Mouse (Mus musculus) heart, postnatal 0 days (tissue): ENCODE data around the gene Phactr2. TPM values are rescaled to one million over a fixed set of nuclear protein-coding genes. Genes with fewer than 3 reads are reported as not detected.

Source experiments
- ATAC-seq: fragments of 200-750 bp; cut with Nextera tagmentation; 2 replicates; pipeline ENCODE4 v1.8.0; 2017; ENCODE audit warnings: low read depth, moderate number of reproducible peaks, moderate library complexity; ENCODE audit not compliant: insufficient read depth
- DNase-seq: peaks from one replicate; pipeline ENCODE4 v3.0.0-alpha.2; 2016; ENCODE audit warnings: low spot score
- H3K27ac ChIP-seq: fragments of 300-500 bp; sonication (generic); 2 replicates; pipeline ENCODE4 v1.5.1; 2014; ENCODE audit warnings: low read depth, mild to moderate bottlenecking
- H3K27me3 ChIP-seq: fragments of 300-500 bp; sonication (generic); 2 replicates; pipeline ENCODE4 v1.6.1; 2014; ENCODE audit warnings: low read length, mixed read lengths; ENCODE audit not compliant: control insufficient read depth, insufficient read depth
- H3K36me3 ChIP-seq: fragments of 300-500 bp; sonication (generic); replicated peaks from 2 replicates; pipeline ENCODE4 v1.6.1; 2014; ENCODE audit warnings: low read length, mixed read lengths; ENCODE audit not compliant: control insufficient read depth, insufficient read depth
- H3K4me1 ChIP-seq: fragments of 300-500 bp; sonication (generic); 2 replicates; pipeline ENCODE4 v1.6.1; 2014; ENCODE audit warnings: antibody characterized with exemption; ENCODE audit not compliant: control insufficient read depth, insufficient read depth
- H3K4me2 ChIP-seq: fragments of 300-500 bp; sonication (generic); 2 replicates; pipeline ENCODE4 v1.6.1; 2014; ENCODE audit warnings: low read depth, mild to moderate bottlenecking, low read length, moderate library complexity
- H3K4me3 ChIP-seq: fragments of 300-500 bp; sonication (generic); 2 replicates; pipeline ENCODE4 v1.5.1; 2014; ENCODE audit warnings: low read depth, low read length
- H3K9ac ChIP-seq: fragments of 300-500 bp; sonication (generic); replicated peaks from 2 replicates; pipeline ENCODE4 v1.6.1; 2014; ENCODE audit warnings: low read depth, low read length, mixed read lengths
- H3K9me3 ChIP-seq: fragments of 300-500 bp; sonication (generic); replicated peaks from 2 replicates; pipeline ENCODE4 v1.6.1; 2016; ENCODE audit warnings: low read length; ENCODE audit not compliant: control insufficient read depth
- CTCF ChIP-seq: IDR thresholded peaks from 2 replicates; pipeline ENCODE4 v1.5.1; 2016; ENCODE audit warnings: antibody characterized with exemption, control low read depth, low read depth
- EP300 ChIP-seq: IDR thresholded peaks from 2 replicates; pipeline ENCODE4 v1.6.1; 2016; ENCODE audit warnings: antibody characterized with exemption, low read depth
- whole genome bisulfite sequencing: fragments of 180-500 bp; shearing (Covaris S2); extraction: QIAGEN DNeasy Blood & Tissue Kit; methylation state at CpG from one replicate; pipeline ENCODE4 v1.1.7; 2014; 5-methylcytosine and 5-hydroxymethylcytosine counted together
- polyA plus RNA-seq: library from polyadenylated mRNA; unstranded; fragments of >200 nt; fragmentation: Nextera tagmentation; extraction: Ambion mirVana; gene quantifications from 2 replicates; pipeline ENCODE4 v1.2.1, GENCODE M21; 2015
- total RNA-seq: library from RNA; depleted of rRNA; stranded (reverse); fragments of >200 nt; gene quantifications from 2 replicates; pipeline ENCODE4 v1.2.3, GENCODE M21; 2014; ENCODE audit warnings: low replicate concordance

Gene Phactr2
- total and polyA plus RNA-seq, 2 experiments from 2014 or later = 39.6 to 51.1 TPM

GRCm38 (mm10) chr10:13422121-13422520 is 52.1 kb downstream of the Phactr2 start:
- H3K9me3 ChIP-seq = no peaks in the 10 kb centered on the region
- no peak overlapping the region for H3K27ac ChIP-seq
- TF ChIP-seq CTCF (no peak), EP300 (no peak)
- ATAC-seq = no peak
- H3K4me3 ChIP-seq = no peak overlapping the region
- 65% methylated on average over 9 of the region's 9 CpGs for WGBS
- H3K9ac ChIP-seq = no peak overlapping the region
- H3K27me3 ChIP-seq = no peaks in the 10 kb centered on the region
- no peaks in the 10 kb centered on the region for H3K36me3 ChIP-seq
- H3K4me1 ChIP-seq = no peaks in the 10 kb centered on the region
- DNase-seq = no peak
- no peak overlapping the region for H3K4me2 ChIP-seq

- no peak overlapping the region for H3K4me2 ChIP-seq
- WGBS = 47% methylated on average over 4 of the region's 4 CpGs
- H3K9me3 ChIP-seq = no peaks in the 10 kb centered on the region
- ATAC-seq (no peak), DNase-seq (no peak)
- no peak overlapping the region for H3K27ac ChIP-seq
- H3K9ac ChIP-seq = no peak overlapping the region
- no peaks in the 10 kb centered on the region for H3K27me3 ChIP-seq
- TF ChIP-seq EP300 (no peak), CTCF (no peak)
- no peak overlapping the region for H3K4me3 ChIP-seq
- H3K4me1 ChIP-seq = no peaks in the 10 kb centered on the region
- H3K36me3 ChIP-seq = no peaks in the 10 kb centered on the region
Observed at GRCm38 (mm10) chr10:13419246-13419645, 55.0 kb downstream of the Phactr2 start.

GRCm38 (mm10) chr10:13415489-13416104 is 58.6 kb downstream of the Phactr2 start:
- Histone ChIP-seq H3K4me1 (peaks cover 7% of the 10 kb centered on the region; the same call in 1 of the 2 replicates), H3K9ac (no peak overlapping the region), H3K9me3 (no peaks in the 10 kb centered on the region), H3K4me3 (no peak overlapping the region), H3K4me2 (no peak overlapping the region), H3K27ac (no peak overlapping the region), H3K27me3 (no peaks in the 10 kb centered on the region), H3K36me3 (no peaks in the 10 kb centered on the region)
- no peak for TF ChIP-seq EP300
- TF ChIP-seq CTCF = no peak
- 81% methylated on average over 8 of the region's 8 CpGs for WGBS
- ATAC-seq (no peak), DNase-seq (no peak)

- Histone ChIP-seq H3K27me3 (no peaks in the 10 kb centered on the region), H3K4me1 (peaks cover 11% of the 10 kb centered on the region; the same call in 1 of the 2 replicates)
- ATAC-seq = peak; percentile 82
Observed at GRCm38 (mm10) chr10:13412202-13412923, 61.8 kb downstream of the Phactr2 start.

GRCm38 (mm10) chr10:13411056-13411455 is 63.2 kb downstream of the Phactr2 start:
- 93% methylated on average over 3 of the region's 3 CpGs for WGBS
- H3K9me3 ChIP-seq = no peaks in the 10 kb centered on the region
- DNase-seq = no peak
- no peaks in the 10 kb centered on the region for H3K36me3 ChIP-seq
- H3K4me1 ChIP-seq = peaks cover 11% of the 10 kb centered on the region; the same call in 1 of the 2 replicates
- H3K9ac ChIP-seq = no peak overlapping the region
- ATAC-seq = no peak
- TF ChIP-seq EP300 = no peak
- TF ChIP-seq CTCF = no peak
- no peak overlapping the region for H3K27ac ChIP-seq
- H3K27me3 ChIP-seq = no peaks in the 10 kb centered on the region
- no peak overlapping the region for H3K4me2 ChIP-seq
- H3K4me3 ChIP-seq = no peak overlapping the region

More at GRCm38 (mm10) chr10:13412202-13412923, 61.8 kb downstream of the Phactr2 start:
- TF ChIP-seq EP300 (no peak), CTCF (no peak)
- Histone ChIP-seq H3K36me3 (no peaks in the 10 kb centered on the region), H3K4me3 (0 out of 2 replicates have a peak overlapping the region, but pooled peaks have one; percentile 5), H3K27ac (peak overlapping the region; percentile 82), H3K9ac (no peak overlapping the region; the same call in 1 of the 2 replicates), H3K9me3 (no peaks in the 10 kb centered on the region), H3K4me2 (peak overlapping the region; percentile 43)
- 36% methylated on average over 19 of the region's 19 CpGs for WGBS
- peak; percentile 32 for DNase-seq
